Mouse (Mus musculus): ENCODE measurements at regions not wholly inside any gene's neighbourhood (a gene's known extent, or its start where the extent isn't known, plus 50 kb on each side); places are given as distances from the start of the nearest gene placed in this dataset.

DNA sequence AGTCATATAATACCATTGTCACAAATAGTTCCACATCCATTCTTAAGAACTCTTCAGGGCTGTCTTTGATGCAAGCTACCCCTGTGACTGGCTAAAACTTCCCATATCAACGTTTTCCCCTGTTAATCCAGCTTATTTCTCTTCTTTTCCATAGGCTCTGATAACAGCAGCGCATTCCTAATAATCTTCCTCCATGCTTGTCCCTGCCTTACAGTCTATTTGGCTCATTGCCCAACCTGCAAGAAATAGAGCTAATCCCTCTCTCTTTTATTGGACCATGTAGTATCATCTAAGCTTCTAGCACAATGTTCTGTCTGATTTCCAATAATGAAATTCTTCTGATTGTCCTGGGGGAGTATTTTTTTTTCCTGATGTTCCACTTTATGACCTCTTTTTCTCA lies 573.1 kb downstream of the Lmo7 start:
- H3K27me3 ChIP-seq (replicated peaks) = no peaks in the 10 kb centered on the region
- no peak overlapping the region for H3K4me2 ChIP-seq
- 68% methylated on average over 2 of the region's 2 CpGs for WGBS
- no peak for ATAC-seq (ENCODE audit: insufficient read depth, low FRiP score, low read depth)
- H3K27ac ChIP-seq = no peak overlapping the region
- no peaks in the 10 kb centered on the region for H3K4me1 ChIP-seq
- no peak overlapping the region for H3K9ac ChIP-seq
- no peak overlapping the region for H3K4me3 ChIP-seq (replicated peaks)
- no peaks in the 10 kb centered on the region for H3K9me3 ChIP-seq
- H3K36me3 ChIP-seq = no peaks in the 10 kb centered on the region

DNA sequence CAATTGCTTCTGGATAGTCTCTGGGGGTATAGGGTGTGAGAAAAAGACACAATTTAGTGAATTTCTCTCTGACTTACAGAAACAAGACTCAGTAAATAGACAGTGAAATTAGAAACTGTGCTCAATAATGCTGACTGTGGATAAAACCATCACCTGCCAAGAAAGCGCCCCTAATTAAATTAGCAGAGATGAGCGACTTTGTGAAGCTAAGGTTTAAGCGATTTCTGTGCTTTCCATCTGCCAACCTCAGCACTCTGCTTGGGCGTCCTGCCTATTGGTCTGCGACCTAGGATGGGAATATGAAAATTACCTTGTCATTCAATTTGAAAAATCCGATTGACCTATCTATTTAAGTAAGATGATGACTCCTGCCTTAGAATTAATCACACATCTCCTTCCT lies 570.5 kb downstream of the Lmo7 start:
- H3K36me3 ChIP-seq = no peaks in the 10 kb centered on the region
- H3K4me3 ChIP-seq (replicated peaks) = no peak overlapping the region
- H3K27ac ChIP-seq = no peak overlapping the region
- H3K27me3 ChIP-seq (replicated peaks) = no peaks in the 10 kb centered on the region
- no peaks in the 10 kb centered on the region for H3K4me1 ChIP-seq
- no peak overlapping the region for H3K4me2 ChIP-seq
- 87% methylated on average over 6 of the region's 6 CpGs for WGBS
- no peak overlapping the region for H3K9ac ChIP-seq
- no peaks in the 10 kb centered on the region for H3K9me3 ChIP-seq
- ATAC-seq (ENCODE audit: insufficient read depth, low FRiP score, low read depth) = no peak

DNA sequence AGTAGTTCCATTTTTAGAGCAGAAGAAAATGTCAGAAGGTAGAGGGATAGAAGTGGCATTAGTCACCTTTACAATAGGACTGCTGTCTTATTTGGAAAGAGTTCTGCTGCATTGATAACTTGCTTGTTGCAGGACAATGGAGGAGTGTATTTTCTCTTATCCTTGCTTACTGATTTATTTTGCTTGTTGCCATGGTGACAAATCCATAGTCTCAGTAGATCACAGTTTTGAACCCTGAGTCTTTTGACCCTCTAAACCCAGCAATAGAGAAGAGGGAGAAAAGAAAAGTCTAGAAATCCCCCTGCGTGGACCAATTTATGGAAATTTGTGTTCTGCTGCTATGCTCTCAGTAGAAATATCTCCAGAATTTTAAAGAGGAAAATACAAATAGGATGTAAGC lies 561.6 kb downstream of the Lmo7 start:
- Histone ChIP-seq H3K9me3 (no peaks in the 10 kb centered on the region), H3K27ac (no peak overlapping the region), H3K36me3 (no peaks in the 10 kb centered on the region), H3K4me1 (no peaks in the 10 kb centered on the region), H3K4me2 (no peak overlapping the region), H3K4me3 (replicated peaks) (no peak overlapping the region), H3K27me3 (replicated peaks) (no peaks in the 10 kb centered on the region), H3K9ac (no peak overlapping the region)
- WGBS = 79% methylated on average over 1 of the region's 1 CpGs
- ATAC-seq (ENCODE audit: insufficient read depth, low FRiP score, low read depth) = no peak

DNA sequence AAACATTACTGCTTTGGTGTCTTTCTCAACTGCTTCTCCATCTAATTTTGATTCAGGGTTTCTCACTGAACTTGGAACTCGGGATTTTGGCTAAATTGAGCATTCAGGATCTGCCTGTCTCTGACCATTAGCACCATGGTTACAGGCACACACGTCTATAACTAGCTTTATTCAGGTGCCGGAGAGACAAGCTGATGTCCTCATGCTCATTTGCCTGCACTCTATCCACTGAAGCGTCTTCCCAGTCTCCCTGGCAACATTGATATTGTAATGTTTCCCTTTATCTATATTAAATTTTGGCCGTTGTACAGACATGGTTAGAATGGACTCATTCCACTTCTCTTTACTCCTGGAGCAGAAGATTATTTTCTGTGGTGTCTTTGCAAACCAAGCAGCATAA lies 520.3 kb downstream of the Lmo7 start:
- Histone ChIP-seq H3K27ac (no peak overlapping the region), H3K9me3 (no peaks in the 10 kb centered on the region), H3K36me3 (no peaks in the 10 kb centered on the region), H3K4me2 (no peak overlapping the region), H3K27me3 (replicated peaks) (no peaks in the 10 kb centered on the region), H3K4me1 (no peaks in the 10 kb centered on the region), H3K4me3 (replicated peaks) (no peak overlapping the region), H3K9ac (no peak overlapping the region)
- WGBS = 82% methylated on average over 5 of the region's 5 CpGs
- ATAC-seq (ENCODE audit: insufficient read depth, low FRiP score, low read depth) = no peak

DNA sequence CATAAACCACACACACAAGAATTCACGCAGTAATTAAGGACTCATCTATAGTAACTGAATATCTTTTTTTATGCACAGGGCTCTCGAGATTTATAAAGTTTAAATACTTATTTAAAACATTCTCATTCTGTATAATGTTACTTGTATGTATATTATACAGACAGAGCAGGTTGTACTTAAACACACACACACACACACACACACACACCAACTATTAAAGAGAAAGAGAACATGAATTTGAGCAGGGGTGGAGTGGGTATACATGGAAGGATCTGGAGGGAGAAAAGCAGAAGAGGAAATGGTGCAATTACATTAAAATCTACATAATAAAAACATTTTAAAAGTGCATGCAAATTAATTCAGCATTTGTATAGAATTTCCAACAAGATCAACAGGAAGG lies 518.8 kb downstream of the Lmo7 start:
- Histone ChIP-seq H3K9me3 (no peaks in the 10 kb centered on the region), H3K9ac (no peak overlapping the region), H3K27ac (no peak overlapping the region), H3K4me3 (replicated peaks) (no peak overlapping the region), H3K27me3 (replicated peaks) (no peaks in the 10 kb centered on the region), H3K4me2 (no peak overlapping the region), H3K4me1 (no peaks in the 10 kb centered on the region), H3K36me3 (no peaks in the 10 kb centered on the region)
- ATAC-seq (ENCODE audit: insufficient read depth, low FRiP score, low read depth) = no peak
- 72% methylated on average over 2 of the region's 2 CpGs for WGBS

DNA sequence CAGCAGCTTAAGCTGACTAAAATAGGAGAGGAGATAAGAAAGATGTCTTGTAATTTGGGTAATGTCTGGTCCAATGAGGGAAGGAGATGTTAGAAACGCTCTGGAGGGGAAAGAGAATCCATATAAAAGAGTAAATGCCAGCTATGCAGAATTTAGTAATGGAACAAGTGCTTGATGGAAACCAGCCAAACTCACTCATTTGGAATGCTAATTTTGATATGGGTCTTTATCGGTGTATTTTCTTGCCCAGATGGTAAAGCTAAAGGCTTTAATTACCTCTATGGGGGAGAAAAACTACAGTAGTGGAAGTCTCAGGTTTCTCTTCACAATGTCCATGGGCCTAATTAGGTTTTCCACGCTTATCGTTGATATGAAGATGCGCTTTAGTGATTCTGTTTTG lies 518.3 kb downstream of the Lmo7 start:
- no peak for ATAC-seq (ENCODE audit: insufficient read depth, low FRiP score, low read depth)
- Histone ChIP-seq H3K4me1 (no peaks in the 10 kb centered on the region), H3K27ac (no peak overlapping the region), H3K4me3 (replicated peaks) (no peak overlapping the region), H3K9me3 (no peaks in the 10 kb centered on the region), H3K9ac (no peak overlapping the region), H3K27me3 (replicated peaks) (no peaks in the 10 kb centered on the region), H3K4me2 (no peak overlapping the region), H3K36me3 (no peaks in the 10 kb centered on the region)
- 85% methylated on average over 5 of the region's 5 CpGs for WGBS

DNA sequence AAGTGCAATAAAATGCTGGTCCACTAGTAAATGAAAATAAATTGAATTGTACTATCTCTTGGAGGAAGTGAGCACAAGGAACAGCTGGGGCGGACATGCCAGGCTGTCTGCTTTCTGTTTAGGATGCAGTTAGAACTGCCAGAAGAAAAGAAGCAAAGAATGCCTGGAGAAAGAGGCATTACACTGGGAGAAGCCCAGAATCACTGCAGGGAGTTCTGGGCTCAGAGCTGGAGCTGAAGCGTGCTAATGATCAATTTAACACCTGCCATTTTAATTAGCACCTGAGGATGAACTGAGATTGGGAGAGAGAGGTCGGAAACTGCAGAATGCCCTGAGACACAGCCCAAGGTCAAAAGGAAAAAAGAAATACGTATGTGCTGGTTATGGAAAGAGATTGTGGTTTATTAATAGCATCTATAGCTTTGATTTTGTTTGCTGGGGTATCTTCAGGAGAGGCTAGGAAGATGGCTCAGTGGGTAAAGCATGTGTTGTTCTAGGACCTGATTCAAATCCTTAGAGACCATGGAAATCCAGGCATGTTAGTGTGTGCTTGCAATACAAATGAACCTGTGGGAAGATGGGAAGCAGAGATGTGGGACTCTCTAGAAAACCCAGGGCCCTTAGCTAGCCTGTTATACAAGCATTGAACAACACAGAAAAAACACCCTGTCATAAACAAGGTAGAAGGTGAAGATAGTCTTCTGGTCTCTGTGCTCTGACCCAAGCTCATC lies 514.2 kb downstream of the Lmo7 start:
- Histone ChIP-seq H3K4me2 (no peak overlapping the region), H3K9ac (no peak overlapping the region), H3K9me3 (no peaks in the 10 kb centered on the region), H3K36me3 (no peaks in the 10 kb centered on the region), H3K4me3 (replicated peaks) (no peak overlapping the region), H3K27ac (no peak overlapping the region), H3K4me1 (no peaks in the 10 kb centered on the region), H3K27me3 (replicated peaks) (no peaks in the 10 kb centered on the region)
- 54% methylated on average over 4 of the region's 4 CpGs for WGBS
- ATAC-seq (ENCODE audit: insufficient read depth, low FRiP score, low read depth) = no peak

DNA sequence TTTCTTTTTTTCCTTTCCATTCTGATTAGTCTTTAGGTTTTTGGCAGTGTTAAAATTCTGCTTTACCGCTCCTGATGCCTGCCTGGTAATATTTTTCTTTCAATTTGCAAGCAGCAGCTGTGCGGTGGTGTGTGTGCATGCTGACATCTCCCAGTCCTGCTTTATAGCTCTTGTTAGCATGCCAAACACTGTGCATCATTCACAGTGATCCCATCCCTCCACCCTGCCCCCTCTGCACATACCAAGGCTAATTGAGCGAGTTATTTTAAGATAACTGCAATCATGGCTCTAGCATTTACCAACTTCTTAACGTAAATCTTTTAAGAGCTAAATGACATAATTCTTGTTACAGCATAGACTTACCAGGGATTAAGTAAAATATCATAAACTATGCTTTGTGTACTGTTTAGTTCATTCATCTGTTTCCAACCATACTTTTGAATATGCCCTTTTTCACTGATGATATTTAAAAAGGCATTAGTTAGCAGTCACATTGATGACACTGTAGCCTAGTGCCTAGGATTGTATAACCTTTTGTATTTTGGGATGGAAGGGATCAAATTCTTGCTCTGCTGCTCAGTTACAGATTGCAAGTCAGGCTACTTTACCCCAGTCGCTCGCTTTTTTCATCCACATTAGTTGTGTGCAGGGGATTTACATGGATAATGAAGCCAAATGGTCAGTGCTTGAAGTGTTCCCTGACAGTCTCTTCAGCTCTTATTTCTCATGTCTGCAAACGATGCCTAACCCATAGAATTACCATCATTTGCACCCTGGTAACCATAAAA lies 487.0 kb downstream of the Lmo7 start:
- Histone ChIP-seq H3K9ac (no peak overlapping the region), H3K4me2 (no peak overlapping the region), H3K36me3 (no peaks in the 10 kb centered on the region), H3K27ac (no peak overlapping the region), H3K9me3 (no peaks in the 10 kb centered on the region), H3K4me3 (replicated peaks) (no peak overlapping the region), H3K4me1 (no peaks in the 10 kb centered on the region), H3K27me3 (replicated peaks) (no peaks in the 10 kb centered on the region)
- peak; percentile 43; the same call in 1 of the 2 replicates for ATAC-seq (ENCODE audit: insufficient read depth, low FRiP score, low read depth)
- whole genome bisulfite sequencing = 45% methylated on average over 7 of the region's 7 CpGs

DNA sequence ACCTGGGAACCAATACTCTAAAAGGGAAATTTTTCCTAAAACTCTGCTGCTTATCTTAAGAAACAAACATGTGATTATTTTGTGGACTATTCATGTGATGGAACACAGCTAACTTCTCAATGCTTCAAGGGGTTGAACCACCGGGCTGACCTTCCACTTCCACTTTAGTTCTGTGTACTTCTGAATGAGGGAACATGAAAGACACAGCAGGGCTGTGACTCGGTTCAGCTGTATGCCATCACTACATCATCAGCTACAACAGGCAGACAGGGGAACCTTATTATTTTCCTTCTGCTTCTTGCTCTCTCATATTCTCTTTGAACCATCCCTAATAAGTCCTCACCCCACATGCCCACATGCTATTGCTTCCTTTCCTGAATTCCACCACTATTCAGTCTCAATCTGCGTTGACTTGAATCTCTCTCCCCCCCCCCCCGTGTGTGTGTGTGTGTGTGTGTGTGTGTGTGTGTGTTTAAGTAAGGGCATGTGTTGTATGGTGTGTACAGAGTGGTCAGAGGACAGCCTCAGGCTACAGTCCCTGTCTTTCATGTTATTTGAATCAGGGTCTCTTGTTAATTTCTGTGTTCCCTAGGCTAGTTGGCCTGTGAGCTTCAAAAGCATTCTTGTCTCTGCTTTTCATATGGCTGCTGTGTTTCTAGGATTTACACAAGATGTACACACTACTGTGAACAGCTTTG lies 485.7 kb downstream of the Lmo7 start:
- Histone ChIP-seq H3K36me3 (no peaks in the 10 kb centered on the region), H3K27ac (no peak overlapping the region), H3K4me3 (replicated peaks) (no peak overlapping the region), H3K9ac (no peak overlapping the region), H3K27me3 (replicated peaks) (no peaks in the 10 kb centered on the region), H3K9me3 (no peaks in the 10 kb centered on the region), H3K4me2 (no peak overlapping the region), H3K4me1 (no peaks in the 10 kb centered on the region)
- no peak for ATAC-seq (ENCODE audit: insufficient read depth, low FRiP score, low read depth)
- WGBS = 82% methylated on average over 3 of the region's 4 CpGs

DNA sequence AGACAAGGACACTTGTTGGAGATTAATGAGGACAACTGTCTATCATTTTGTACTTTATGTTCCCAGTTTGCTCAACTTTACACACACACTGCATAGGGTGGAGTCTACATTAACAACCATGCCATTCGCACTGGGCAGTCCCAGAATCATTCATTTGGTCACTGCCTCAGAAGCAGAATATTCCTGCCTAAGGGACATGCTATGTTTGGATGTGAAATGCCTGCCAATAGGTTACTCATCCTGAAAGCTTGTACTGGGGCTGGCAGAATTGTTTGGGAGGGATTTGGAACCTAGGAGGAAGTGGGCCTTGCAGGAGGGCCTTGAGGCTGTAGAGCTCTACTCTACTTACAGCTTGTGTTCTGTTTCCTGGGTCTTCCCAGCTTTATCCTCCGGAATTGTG lies 482.3 kb downstream of the Lmo7 start:
- no peak overlapping the region for H3K9ac ChIP-seq
- no peak for ATAC-seq (ENCODE audit: insufficient read depth, low FRiP score, low read depth)
- H3K27me3 ChIP-seq (replicated peaks) = no peaks in the 10 kb centered on the region
- H3K4me1 ChIP-seq = no peaks in the 10 kb centered on the region
- no peaks in the 10 kb centered on the region for H3K9me3 ChIP-seq
- WGBS = 85% methylated on average over 2 of the region's 2 CpGs
- no peaks in the 10 kb centered on the region for H3K36me3 ChIP-seq
- no peak overlapping the region for H3K27ac ChIP-seq
- H3K4me2 ChIP-seq = no peak overlapping the region
- no peak overlapping the region for H3K4me3 ChIP-seq (replicated peaks)

DNA sequence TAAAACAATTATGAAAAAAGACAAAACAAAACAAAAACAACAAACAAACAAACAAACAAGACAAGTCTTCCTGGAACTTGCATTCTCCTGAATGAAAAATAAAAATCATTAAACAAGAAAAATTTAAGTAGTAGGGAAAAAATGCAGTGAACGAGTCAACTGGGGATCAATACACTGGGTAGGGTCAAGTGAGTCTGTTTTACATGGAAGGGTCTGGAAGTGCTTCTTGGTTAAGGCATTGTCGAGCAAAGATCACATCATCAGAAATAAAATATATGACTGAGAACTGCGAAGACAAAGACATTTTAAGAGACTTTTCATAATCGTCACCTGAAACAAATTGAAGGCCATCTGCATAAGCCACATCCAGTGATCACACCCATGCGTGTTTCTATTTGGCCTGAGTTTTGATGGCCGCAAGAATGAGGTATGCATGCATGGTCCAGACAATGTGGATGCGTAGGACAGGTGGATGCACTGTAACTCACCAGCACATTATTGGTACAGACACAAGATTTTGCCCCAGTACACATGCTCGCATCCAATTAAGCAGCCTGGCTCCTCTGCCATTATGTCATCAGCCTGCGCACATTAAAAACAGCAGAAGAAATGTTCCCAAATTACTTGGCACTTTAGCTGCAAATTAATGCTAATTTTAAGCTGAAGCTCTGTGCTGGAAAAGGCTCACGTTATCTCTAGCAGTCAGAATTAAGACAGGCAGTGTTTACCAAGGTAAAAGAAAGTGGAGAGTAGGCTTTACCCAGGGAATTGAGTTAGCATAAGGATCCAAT lies 475.3 kb downstream of the Lmo7 start:
- H3K36me3 ChIP-seq = no peaks in the 10 kb centered on the region
- H3K27me3 ChIP-seq (replicated peaks) = no peaks in the 10 kb centered on the region
- ATAC-seq (ENCODE audit: insufficient read depth, low FRiP score, low read depth) = no peak
- H3K4me3 ChIP-seq (replicated peaks) = no peak overlapping the region
- H3K4me1 ChIP-seq = no peaks in the 10 kb centered on the region
- WGBS = 86% methylated on average over 10 of the region's 10 CpGs
- H3K27ac ChIP-seq = no peak overlapping the region
- H3K9me3 ChIP-seq = no peaks in the 10 kb centered on the region
- H3K9ac ChIP-seq = no peak overlapping the region
- H3K4me2 ChIP-seq = no peak overlapping the region
